In genomic region chr9:79978228-79979024, GRCm38 (mm10) we compare ENCODE assay signal across 11 mouse cellular contexts. TPM values are rescaled to one million over a fixed set of nuclear protein-coding genes. Genes with fewer than 3 reads are reported as not detected.
DNase-seq lines count a peak whose midpoint lies in the region; ATAC-seq and TF ChIP-seq lines count a peak whose summit lies in the region.
"Had no signal": no experiment of that assay in that cellular context is flagged by ENCODE, and none has a peak within 500 bp of the region (broad histone marks: within the 10 kb centered on the region; RNA-seq: fewer than 3 reads in every experiment).

No protein-coding gene starts in this region.

- no peak for TF ChIP-seq CTCF in midbrain, postnatal 0 days (IDR thresholded peaks at IDR 0.05)

- H3K27me3 ChIP-seq in midbrain, postnatal 0 days (ENCODE audit: insufficient read depth, low read length): no peaks in the 10 kb centered on the region
- H3K27me3 ChIP-seq in midbrain, embryonic 15.5 days (replicated peaks): no peaks in the 10 kb centered on the region
- H3K27me3 ChIP-seq in lung, embryonic 15.5 days: no peaks in the 10 kb centered on the region
- H3K27me3 ChIP-seq in forebrain, embryonic 13.5 days: no peaks in the 10 kb centered on the region

- H3K4me1 ChIP-seq in midbrain, postnatal 0 days (ENCODE audit: insufficient read depth, low read length): 0 out of 2 replicates have a peak, but pooled peaks cover 6% of the 10 kb centered on the region
- peaks cover 7% of the 10 kb centered on the region for H3K4me1 ChIP-seq in midbrain, embryonic 15.5 days
- peaks cover 29% of the 10 kb centered on the region for H3K4me1 ChIP-seq in lung, embryonic 15.5 days
- peaks cover 8% of the 10 kb centered on the region for H3K4me1 ChIP-seq in forebrain, embryonic 13.5 days

- H3K4me3 ChIP-seq in midbrain, postnatal 0 days (ENCODE audit: low read depth, low read length): no peak overlapping the region
- H3K4me3 ChIP-seq in midbrain, embryonic 15.5 days: no peak overlapping the region
- peak overlapping the region; percentile 43 for H3K4me3 ChIP-seq in lung, embryonic 15.5 days
- no peak overlapping the region for H3K4me3 ChIP-seq in forebrain, embryonic 13.5 days

- peak; percentile 93 for DNase-seq in heart, adult 11 months
- no peak for DNase-seq in heart, adult 8-10 months (ENCODE audit: low spot score)
- no peak for DNase-seq in midbrain, postnatal 0 days (ENCODE audit: low spot score)
- no peak for DNase-seq in thymus, postnatal 10 days (ENCODE audit: low spot score in 2 of 2)
- DNase-seq in thymus, postnatal 36 days: no peak
- DNase-seq: cerebellum, adult 8-10 months had no signal

- no peak overlapping the region for H3K27ac ChIP-seq in midbrain, postnatal 0 days (ENCODE audit: low read depth, low read length)
- no peak overlapping the region for H3K27ac ChIP-seq in midbrain, embryonic 15.5 days
- peak overlapping the region; percentile 87 for H3K27ac ChIP-seq in lung, embryonic 15.5 days
- H3K27ac ChIP-seq in forebrain, embryonic 13.5 days: no peak overlapping the region

- no peaks in the 10 kb centered on the region for H3K36me3 ChIP-seq in midbrain, postnatal 0 days (ENCODE audit: insufficient read depth, low read length)
- no peaks in the 10 kb centered on the region for H3K36me3 ChIP-seq in midbrain, embryonic 15.5 days (replicated peaks)
- H3K36me3 ChIP-seq in lung, embryonic 15.5 days: no peaks in the 10 kb centered on the region
- H3K36me3 ChIP-seq in forebrain, embryonic 13.5 days (ENCODE audit: poor library complexity, severe bottlenecking): no peaks in the 10 kb centered on the region

- H3K9ac ChIP-seq in midbrain, postnatal 0 days (replicated peaks; ENCODE audit: low read length, poor library complexity, severe bottlenecking): no peak overlapping the region
- no peak overlapping the region for H3K9ac ChIP-seq in midbrain, embryonic 15.5 days
- no peak overlapping the region for H3K9ac ChIP-seq in lung, embryonic 15.5 days
- H3K9ac ChIP-seq in forebrain, embryonic 13.5 days: no peak overlapping the region

- H3K4me2 ChIP-seq in midbrain, postnatal 0 days (ENCODE audit: low read depth, low read length, poor library complexity, severe bottlenecking): 0 out of 2 replicates have a peak overlapping the region, but pooled peaks have one; percentile 48
- H3K4me2 ChIP-seq in midbrain, embryonic 15.5 days: no peak overlapping the region; the same call in 1 of the 2 replicates
- peak overlapping the region; percentile 58 for H3K4me2 ChIP-seq in lung, embryonic 15.5 days
- no peak overlapping the region for H3K4me2 ChIP-seq in forebrain, embryonic 13.5 days

- ATAC-seq in midbrain, postnatal 0 days (ENCODE audit: low FRiP score): no peak
- no peak for ATAC-seq in midbrain, embryonic 15.5 days (replicated peaks)
- peak; percentile 36; the same call in 1 of the 2 replicates for ATAC-seq in lung, embryonic 15.5 days (ENCODE audit: borderline replicate concordance, extremely low read depth, low FRiP score, low TSS enrichment)
- no peak for ATAC-seq in forebrain, embryonic 13.5 days
- ATAC-seq: activated CD4-positive, CD25-positive, alpha-beta regulatory T cell, adult 4 months had no signal

- WGBS in midbrain, postnatal 0 days: 82% methylated on average over 12 of the region's 12 CpGs
- WGBS in midbrain, embryonic 15.5 days: 89% methylated on average over 12 of the region's 12 CpGs
- 28% methylated on average over 12 of the region's 12 CpGs for WGBS in lung, embryonic 15.5 days
- 86% methylated on average over 12 of the region's 12 CpGs for WGBS in forebrain, embryonic 13.5 days

- H3K9me3 ChIP-seq in midbrain, postnatal 0 days (ENCODE audit: low read length): no peaks in the 10 kb centered on the region
- no peaks in the 10 kb centered on the region for H3K9me3 ChIP-seq in midbrain, embryonic 15.5 days
- no peaks in the 10 kb centered on the region for H3K9me3 ChIP-seq in lung, embryonic 15.5 days
- no peaks in the 10 kb centered on the region for H3K9me3 ChIP-seq in forebrain, embryonic 13.5 days (replicated peaks)

RNA-seq across cellular contexts. Expression of gene Filip1, which starts 34.2 kb away (rescaled TPM):
- 100 to 1,000 TPM; 107 to 134 (median 116) TPM for total RNA-seq in heart, adult 8-10 months (2022)
- 3.1 and 4.3 TPM in 2 replicates for total RNA-seq in midbrain, postnatal 0 days (2014; rRNA removed)
- polyA plus RNA-seq in midbrain, postnatal 0 days (2015; fragmentation: Nextera tagmentation; extraction: Ambion mirVana): 2.8 and 3.6 TPM in 2 replicates
- polyA plus RNA-seq in midbrain, embryonic 15.5 days (2015; fragmentation: Nextera tagmentation; extraction: Ambion mirVana): 3.2 and 3.6 TPM in 2 replicates
- 13.3 and 14.5 TPM in 2 replicates for polyA plus RNA-seq in lung, embryonic 15.5 days (2015; fragmentation: Nextera tagmentation; extraction: Ambion mirVana)
- polyA plus RNA-seq in forebrain, embryonic 13.5 days (2015; fragmentation: Nextera tagmentation; extraction: Ambion mirVana): 3.0 and 5.3 TPM in 2 replicates
- total RNA-seq: megakaryocyte-erythroid progenitor cell, adult 5-6 weeks had no signal

Comparison
In these comparisons a context has a peak if more than half of its experiments do, and no peak if none do; other contexts are left out.
1. H3K4me2 ChIP-seq: peak in midbrain, postnatal 0 days (single experiment) and lung, embryonic 15.5 days (single experiment); none in midbrain, embryonic 15.5 days (single experiment) and forebrain, embryonic 13.5 days (single experiment).